Mouse (Mus musculus): ENCODE measurements around the gene Rexo1. TPM values are rescaled to one million over a fixed set of nuclear protein-coding genes. Genes with fewer than 3 reads are reported as not detected.

The Rexo1 gene
- polyA plus RNA-seq (2012; rRNA removed) = 35.8 and 43.3 TPM in 2 replicates

DNA sequence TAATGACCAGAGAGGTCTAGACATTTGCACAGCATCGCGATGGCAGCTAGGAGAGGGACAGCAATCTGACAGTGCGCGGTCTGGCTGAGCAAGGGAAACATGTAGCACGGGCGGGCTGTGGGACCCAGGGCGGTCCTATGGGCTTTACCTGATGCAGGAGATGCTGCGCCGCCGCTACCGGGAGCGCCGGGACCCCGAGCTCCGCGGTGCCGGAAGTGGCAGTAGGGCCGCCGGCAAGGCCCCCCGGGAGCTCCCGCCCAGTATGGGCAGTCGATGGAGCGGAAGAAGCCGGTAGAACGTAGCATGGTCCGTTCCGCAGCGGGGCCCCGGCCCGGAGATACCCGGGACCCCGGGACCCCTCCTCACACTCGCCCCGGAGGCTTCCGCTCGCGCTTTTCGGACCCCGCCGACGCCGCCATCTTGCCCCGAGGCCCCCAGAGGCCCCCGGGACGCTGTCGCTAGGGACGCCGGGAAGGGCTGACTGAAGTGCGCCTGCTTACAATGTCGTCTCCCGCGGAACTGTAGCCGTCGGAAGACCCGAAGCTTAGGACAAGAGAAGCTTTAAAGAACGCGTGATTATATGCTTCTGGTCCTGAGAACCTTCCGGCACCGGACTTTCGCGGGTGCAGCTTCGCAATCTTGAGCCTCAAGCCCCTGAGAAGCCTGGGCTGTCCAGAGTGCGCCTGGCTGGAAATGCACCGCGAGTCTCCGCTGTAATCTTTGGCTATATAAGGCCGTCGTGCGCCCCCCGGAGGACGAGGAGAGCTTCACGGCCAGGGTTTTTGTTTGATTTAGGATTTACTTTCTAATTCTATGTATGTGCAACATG lies at the start of gene Rexo1:
Gene Rexo1 (minus strand): TSS at position 445 of the 829 bp plus-strand sequence.

DNA sequence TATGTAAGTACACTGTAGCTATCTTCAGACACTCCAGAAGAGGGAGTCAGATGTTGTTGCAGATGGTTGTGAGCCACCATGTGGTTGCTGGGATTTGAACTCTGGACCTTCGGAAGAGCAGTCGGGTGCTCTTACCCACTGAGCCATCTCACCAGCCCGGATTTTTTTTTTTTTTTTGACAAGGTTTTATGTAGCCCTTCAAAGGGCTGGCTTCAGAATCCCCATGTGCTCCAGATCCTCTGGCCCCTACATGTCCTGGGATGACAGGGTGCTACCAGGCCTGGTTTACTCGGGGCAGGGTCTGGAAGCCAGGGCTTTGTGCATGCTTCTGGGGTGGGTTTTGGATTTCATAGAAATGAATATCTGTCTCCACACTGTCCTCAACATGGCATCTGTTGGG lies 44.4 kb upstream of the Rexo1 start, which contains the start of gene Gm49322:
Gene Gm49322 (plus strand): TSS at position 301 of the 400 bp plus-strand sequence.

DNA sequence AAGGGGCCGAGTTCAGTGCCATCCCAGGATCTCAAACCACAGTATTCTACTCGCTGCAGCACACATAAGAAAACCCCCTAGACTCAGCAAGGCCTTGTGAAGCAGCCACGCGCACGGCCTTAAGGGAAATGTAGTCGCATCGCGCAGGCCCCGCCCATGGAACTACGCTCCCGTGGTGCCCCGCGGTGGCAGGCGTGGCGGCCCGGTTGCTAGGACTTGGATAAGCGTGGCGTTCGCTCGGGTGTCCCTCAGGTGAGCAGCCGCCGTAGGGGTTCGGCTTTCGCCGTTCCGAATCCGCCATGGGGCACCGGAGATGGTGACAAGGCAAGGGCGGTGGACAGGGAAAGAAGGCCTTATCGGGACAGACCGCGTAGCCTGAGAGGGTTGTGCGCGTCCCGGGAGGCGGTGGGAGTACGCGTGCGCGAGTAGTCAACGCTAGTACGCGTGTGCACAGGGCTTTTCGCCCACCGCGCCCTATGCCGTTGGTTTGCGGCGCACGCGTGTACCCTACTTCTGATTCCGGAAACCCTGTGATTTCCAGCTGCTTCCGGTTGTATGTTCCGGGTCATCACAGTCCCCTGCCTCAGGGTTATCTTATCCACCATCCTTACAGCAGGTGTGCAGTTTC lies 41.5 kb upstream of the Rexo1 start, which contains the start of the genes Scamp4 and Adat3:
Gene Scamp4 (plus strand): TSS at position 175 of the 628 bp plus-strand sequence.
Gene Adat3 (plus strand): TSS at position 183 of the 628 bp plus-strand sequence.

DNA sequence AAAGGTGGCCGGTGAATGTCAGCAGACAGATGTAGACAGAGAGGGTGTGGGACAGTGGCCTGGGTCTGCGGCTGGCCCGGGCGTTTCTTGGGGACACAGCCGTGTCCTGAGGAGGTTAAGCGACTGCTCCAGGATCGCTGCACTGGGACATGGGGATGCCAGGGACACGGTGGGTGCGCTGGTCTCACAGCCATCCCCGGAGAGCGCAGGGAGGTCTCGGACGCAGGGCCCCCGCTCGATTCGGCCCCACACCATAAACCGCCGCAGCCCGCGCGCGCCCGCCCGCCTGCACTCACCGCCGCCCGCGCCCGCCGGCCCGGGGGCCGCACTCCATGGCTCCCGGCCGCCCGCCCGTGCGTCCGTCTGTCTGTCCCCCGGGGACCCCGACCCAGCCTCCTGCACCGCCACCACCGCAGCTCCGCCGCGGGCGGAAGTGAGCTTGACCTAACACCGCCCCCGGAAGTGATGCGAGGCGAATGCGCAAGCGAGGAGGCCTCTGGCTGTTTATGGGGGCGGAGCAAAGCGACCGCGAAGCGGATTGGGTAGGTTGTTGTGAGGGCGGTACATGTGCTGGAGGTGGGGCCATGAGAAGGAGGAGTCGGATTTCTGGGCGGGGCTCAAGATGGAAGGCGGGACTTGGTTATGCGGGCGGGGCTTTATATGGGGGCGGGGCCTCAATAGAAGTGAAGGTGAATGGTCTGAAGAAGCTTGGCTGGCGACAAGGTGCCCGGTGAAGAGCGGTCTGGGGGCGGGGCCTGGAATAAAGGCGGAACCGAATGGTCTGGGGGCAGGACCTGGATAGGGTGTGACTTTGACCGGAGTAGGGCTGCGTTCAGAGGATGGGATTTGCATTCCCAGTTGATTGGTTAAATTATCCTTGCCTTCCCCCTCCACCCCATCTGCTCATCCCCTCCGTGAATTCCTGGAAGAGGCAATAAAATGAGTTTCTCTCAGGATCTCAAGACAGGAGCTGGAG lies 28.8 kb upstream of the Rexo1 start, which contains the start of gene Abhd17a:
Gene Abhd17a (minus strand): TSS at position 463 of the 976 bp plus-strand sequence.

DNA sequence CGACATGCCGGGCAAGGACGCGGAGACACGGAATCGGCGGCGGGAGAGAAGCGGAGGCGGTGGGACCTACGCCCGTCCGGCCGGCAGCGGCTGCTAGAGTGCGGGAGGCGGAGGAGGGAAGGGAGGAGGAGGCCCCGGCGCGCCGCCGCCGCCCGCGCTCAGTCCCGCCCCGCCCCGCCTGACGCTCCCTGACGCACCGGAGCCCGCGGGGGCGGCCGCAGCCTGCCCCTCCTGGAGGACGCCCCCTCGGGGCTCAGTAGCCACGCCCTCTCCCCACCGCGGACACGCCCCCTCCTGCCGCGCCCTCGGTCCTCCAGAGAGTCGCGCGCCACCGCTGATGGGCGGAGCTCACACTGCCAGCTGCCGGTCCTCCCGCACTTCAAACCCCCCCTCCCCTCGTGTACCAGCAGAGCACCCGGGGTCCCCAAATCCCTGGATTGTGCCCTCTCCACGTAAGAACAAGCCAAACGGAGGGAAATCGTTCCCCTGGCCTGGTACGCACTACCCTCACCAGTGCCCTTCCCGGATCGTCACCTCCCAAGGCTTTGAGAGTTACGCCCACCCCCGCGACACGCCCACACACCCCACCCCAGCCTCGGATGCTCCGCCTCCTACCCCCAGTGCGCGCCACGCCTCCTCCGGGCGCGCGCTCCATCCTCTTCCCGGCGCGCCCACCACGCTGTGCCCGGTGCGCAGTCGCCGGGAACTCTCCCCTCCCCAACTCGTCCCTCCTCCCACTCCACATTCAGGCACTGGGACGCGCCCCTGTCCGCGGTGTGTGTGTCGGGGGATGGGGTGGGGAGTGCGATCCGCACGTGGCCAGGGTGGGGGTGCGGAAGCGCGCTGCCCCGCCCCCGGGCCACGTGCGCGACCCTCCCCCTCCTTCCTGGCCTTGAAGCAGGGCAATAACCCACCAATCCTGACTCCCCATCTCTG lies 16.1 kb upstream of the Rexo1 start, which contains the start of gene Klf16:
Gene Klf16 (minus strand): TSS at position 127 of the 936 bp plus-strand sequence.

DNA sequence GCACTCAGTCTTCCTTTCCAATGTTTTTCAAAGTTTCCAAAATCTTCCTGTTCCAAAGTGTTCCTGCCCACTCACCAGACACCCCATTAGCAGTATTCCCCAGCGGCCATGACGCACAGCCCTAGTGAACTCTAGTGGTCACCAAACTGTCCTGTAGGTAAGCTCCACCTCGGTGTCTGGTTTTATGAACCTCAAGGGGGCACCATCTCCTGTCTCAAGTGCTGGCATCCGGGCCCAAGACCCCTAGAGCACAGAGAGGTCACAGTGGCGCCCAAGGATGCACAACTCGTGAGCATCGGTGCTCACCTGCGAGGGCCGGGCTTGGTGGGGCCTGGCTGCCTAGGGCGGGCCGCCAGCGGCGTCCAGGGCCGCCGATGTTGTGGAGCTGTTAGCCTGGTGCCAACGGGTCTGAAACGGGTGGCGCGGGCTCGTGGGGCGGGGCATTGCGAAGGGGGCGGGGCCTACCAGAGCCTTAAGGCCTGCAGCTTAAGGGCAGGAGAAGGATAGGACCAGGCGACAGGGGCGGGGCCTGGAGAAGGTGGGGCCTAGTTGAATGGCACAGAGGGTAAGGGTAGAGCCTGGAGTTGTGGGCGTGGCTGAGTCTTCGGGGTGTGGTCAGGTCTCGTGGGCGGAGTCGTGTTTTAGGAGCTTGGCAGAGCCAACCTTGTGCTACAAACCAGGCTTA lies 22.5 kb downstream of the Rexo1 start, which contains the start of gene Atp8b3:
Gene Atp8b3 (minus strand): TSS at position 415 of the 685 bp plus-strand sequence.

DNA sequence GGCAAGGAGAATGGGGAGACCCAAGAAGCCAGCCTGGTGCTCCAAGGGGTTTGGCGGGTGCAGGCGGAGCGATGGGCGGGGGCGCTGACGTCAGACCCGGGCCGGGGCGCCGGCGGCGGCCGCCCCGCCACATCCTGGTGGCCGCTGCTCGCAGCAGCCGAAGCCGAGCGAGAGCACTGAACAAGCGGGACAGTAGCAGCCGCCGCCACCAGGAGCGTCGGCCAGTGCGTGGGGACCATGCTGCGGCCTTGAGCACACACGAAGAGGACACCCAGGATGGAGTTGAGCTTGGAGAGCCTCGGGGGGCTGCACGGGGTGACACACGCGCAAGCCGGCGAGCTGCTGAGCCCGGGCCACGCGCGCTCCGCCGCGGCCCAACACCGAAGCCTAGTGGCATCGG lies 66.6 kb downstream of the Rexo1 start, which contains the start of gene Onecut3:
Gene Onecut3 (plus strand): TSS at position 104 of the 400 bp plus-strand sequence.

Other genes starting within 250 kb of the Rexo1 start
- gene 2310011J03Rik, start 241.0 kb downstream of the Rexo1 start, polyA plus RNA-seq (2012; rRNA removed) = 25.8 and 26.3 TPM in 2 replicates
- 10.6 and 10.7 TPM in 2 replicates for gene Pcsk4, start 232.1 kb downstream of the Rexo1 start, polyA plus RNA-seq (2012; rRNA removed)
- 3.1 and 3.2 TPM in 2 replicates for gene Reep6, start 231.6 kb downstream of the Rexo1 start, polyA plus RNA-seq (2012; rRNA removed)
- 1.2 and 2.2 TPM in 2 replicates for gene Adamtsl5, start 213.1 kb downstream of the Rexo1 start, polyA plus RNA-seq (2012; rRNA removed)
- gene Plk5, start 205.1 kb downstream of the Rexo1 start, polyA plus RNA-seq (2012; rRNA removed) = 14.5 and 15.1 TPM in 2 replicates
- gene Mex3d, start 173.9 kb downstream of the Rexo1 start, polyA plus RNA-seq (2012; rRNA removed) = 72.2 and 76.7 TPM in 2 replicates
- gene Mbd3, start 162.0 kb downstream of the Rexo1 start, polyA plus RNA-seq (2012; rRNA removed) = 199 and 209 TPM in 2 replicates
- gene Uqcr11, start 154.7 kb downstream of the Rexo1 start, polyA plus RNA-seq (2012; rRNA removed) = 745 and 942 TPM in 2 replicates
- gene Tcf3, start 127.9 kb downstream of the Rexo1 start, polyA plus RNA-seq (2012; rRNA removed) = 60.4 and 61.6 TPM in 2 replicates
- 1.8 and 1.9 TPM in 2 replicates for gene Onecut3, start 66.7 kb downstream of the Rexo1 start, polyA plus RNA-seq (2012; rRNA removed)
- gene Atp8b3, start 22.4 kb downstream of the Rexo1 start, polyA plus RNA-seq (2012; rRNA removed) = 0.56 TPM in 2 replicates
- gene Klf16, start 15.8 kb upstream of the Rexo1 start, polyA plus RNA-seq (2012; rRNA removed) = 16.9 and 17.9 TPM in 2 replicates
- gene Abhd17a, start 28.8 kb upstream of the Rexo1 start, polyA plus RNA-seq (2012; rRNA removed) = 158 and 169 TPM in 2 replicates
- 48.0 and 52.2 TPM in 2 replicates for gene Scamp4, start 41.3 kb upstream of the Rexo1 start, polyA plus RNA-seq (2012; rRNA removed)
- gene Adat3, start 41.3 kb upstream of the Rexo1 start, polyA plus RNA-seq (2012; rRNA removed) = 7.8 and 8.9 TPM in 2 replicates
- gene Gm49322, start 44.5 kb upstream of the Rexo1 start, polyA plus RNA-seq (2012; rRNA removed) = 3.7 and 4.2 TPM in 2 replicates
- gene Csnk1g2, start 61.3 kb upstream of the Rexo1 start, polyA plus RNA-seq (2012; rRNA removed) = 179 and 190 TPM in 2 replicates
- gene Btbd2, start 95.5 kb upstream of the Rexo1 start, polyA plus RNA-seq (2012; rRNA removed) = 67.4 and 77.7 TPM in 2 replicates
- gene Mknk2, start 116.6 kb upstream of the Rexo1 start, polyA plus RNA-seq (2012; rRNA removed) = 72.1 and 74.4 TPM in 2 replicates
- 33.3 and 34.2 TPM in 2 replicates for gene Mob3a, start 140.4 kb upstream of the Rexo1 start, polyA plus RNA-seq (2012; rRNA removed)
- 82.4 and 83.5 TPM in 2 replicates for gene Izumo4, start 140.6 kb upstream of the Rexo1 start, polyA plus RNA-seq (2012; rRNA removed)
- 155 and 167 TPM in 2 replicates for gene Ap3d1, start 180.7 kb upstream of the Rexo1 start, polyA plus RNA-seq (2012; rRNA removed)
- 28.5 and 36.1 TPM in 2 replicates for gene Dot1l, start 193.6 kb upstream of the Rexo1 start, polyA plus RNA-seq (2012; rRNA removed)
- gene Sf3a2, start 236.6 kb upstream of the Rexo1 start, polyA plus RNA-seq (2012; rRNA removed) = 60.0 and 71.0 TPM in 2 replicates
- gene Plekhj1, start 237.1 kb upstream of the Rexo1 start, polyA plus RNA-seq (2012; rRNA removed) = 107 TPM in 2 replicates
- 1.5 and 1.9 TPM in 2 replicates for gene Amh, start 243.7 kb upstream of the Rexo1 start, polyA plus RNA-seq (2012; rRNA removed)